Mouse (Mus musculus) bone marrow macrophage, adult 2 months (primary cell): Measurements from ENCODE around the gene Lsm14b. TPM values are rescaled to one million over a fixed set of nuclear protein-coding genes. Genes with fewer than 3 reads are reported as not detected.

ENCODE experiments used
- H3K27ac ChIP-seq: 2 replicates; pipeline ENCODE4 v1.5.1; 2012; ENCODE audit warnings: low read depth, low read length; ENCODE audit not compliant: insufficient read depth
- H3K4me1 ChIP-seq: 2 replicates; pipeline ENCODE4 v1.6.1; 2012; ENCODE audit warnings: low read length; ENCODE audit not compliant: control insufficient read depth, insufficient read depth
- H3K4me3 ChIP-seq: 2 replicates; pipeline ENCODE4 v1.5.1; 2012; ENCODE audit warnings: mild to moderate bottlenecking, low read length, moderate library complexity; ENCODE audit not compliant: insufficient read depth
- CTCF ChIP-seq: IDR thresholded peaks from 2 replicates; pipeline ENCODE4 v1.5.1; 2012; ENCODE audit warnings: low read depth, mild to moderate bottlenecking, low read length, moderate library complexity
- POLR2A ChIP-seq: IDR thresholded peaks from 2 replicates; pipeline ENCODE4 v1.6.1; 2012; ENCODE audit warnings: mild to moderate bottlenecking, low read depth, low read length, borderline replicate concordance
- polyA plus RNA-seq: library from polyadenylated mRNA; stranded (reverse); fragments of >200 nt; gene quantifications from 2 replicates; pipeline ENCODE4 v1.2.4, GENCODE M21; 2012; ENCODE audit not compliant: missing spikeins, insufficient read depth, insufficient read length

The Lsm14b gene
- polyA plus RNA-seq, 1 experiment: 26.2 TPM

DNA sequence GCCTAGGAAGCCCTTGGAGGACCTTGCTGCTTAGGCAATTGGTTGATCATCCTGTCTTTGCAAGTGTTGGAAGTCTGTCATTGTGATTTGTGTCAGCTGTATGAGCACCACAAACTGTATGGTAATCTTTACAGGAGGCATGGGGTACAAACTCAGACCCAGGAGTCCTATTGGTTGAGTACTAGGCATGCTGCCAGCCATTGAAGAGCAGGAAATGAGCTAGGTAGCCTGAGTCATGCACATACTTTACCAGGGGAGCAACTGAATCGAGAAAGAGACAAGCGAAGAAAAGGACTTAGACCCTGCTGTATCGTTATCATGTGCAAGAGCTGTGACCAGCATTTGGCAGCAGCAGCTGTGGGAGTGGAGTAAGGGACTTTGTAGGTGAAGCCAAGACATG, 8.1 kb downstream of the Lsm14b start:
- Histone ChIP-seq H3K4me1 (peaks cover 40% of the 10 kb centered on the region), H3K27ac (no peak overlapping the region), H3K4me3 (no peak overlapping the region)

GRCm38 (mm10) chr2:180033956-180034355, 9.2 kb downstream of the Lsm14b start:
- Histone ChIP-seq H3K4me3 (no peak overlapping the region), H3K27ac (peak overlapping the region; percentile 8), H3K4me1 (peaks cover 36% of the 10 kb centered on the region)
- no peak for TF ChIP-seq CTCF
- TF ChIP-seq POLR2A: no peak

More for the DNA sequence above, 8.1 kb downstream of the Lsm14b start:
- TF ChIP-seq POLR2A: no peak
- no peak for TF ChIP-seq CTCF

DNA sequence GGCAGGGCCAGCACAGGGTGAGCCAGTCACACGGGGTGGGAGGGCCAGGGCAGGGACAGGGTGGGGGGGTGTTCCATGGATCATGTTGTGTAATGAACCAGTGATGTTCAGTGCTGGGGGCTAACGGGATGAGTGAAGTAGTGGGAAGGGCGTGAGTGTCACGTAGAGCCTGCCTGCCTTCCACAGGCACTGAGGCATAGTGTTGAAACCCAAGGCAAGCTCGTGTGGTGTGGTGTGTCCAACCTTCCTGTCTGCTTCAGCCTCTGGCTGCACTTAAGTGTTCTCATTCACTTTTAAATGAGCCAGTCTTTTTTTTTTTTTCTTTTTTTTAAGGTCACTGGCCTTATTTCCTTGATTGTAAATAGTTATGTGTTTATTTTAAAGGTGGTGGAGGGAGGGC, 10.0 kb downstream of the Lsm14b start:
- TF ChIP-seq POLR2A (no peak), CTCF (no peak)
- H3K4me1 ChIP-seq: peaks cover 41% of the 10 kb centered on the region
- no peak overlapping the region for H3K27ac ChIP-seq
- H3K4me3 ChIP-seq: no peak overlapping the region

- no peak for TF ChIP-seq POLR2A
- no peak for TF ChIP-seq CTCF
- peak overlapping the region; percentile 73 for H3K27ac ChIP-seq
- H3K4me1 ChIP-seq: peaks cover 28% of the 10 kb centered on the region
- peak overlapping the region; percentile 71 for H3K4me3 ChIP-seq
Measured at GRCm38 (mm10) chr2:180040406-180040805, 15.6 kb downstream of the Lsm14b start.

- TF ChIP-seq CTCF (no peak), POLR2A (no peak)
- H3K4me3 ChIP-seq: peak overlapping the region; percentile 71
- H3K4me1 ChIP-seq: peaks cover 23% of the 10 kb centered on the region
- H3K27ac ChIP-seq: peak overlapping the region; percentile 48
Measured at GRCm38 (mm10) chr2:180041577-180042255, 16.9 kb downstream of the Lsm14b start.

DNA sequence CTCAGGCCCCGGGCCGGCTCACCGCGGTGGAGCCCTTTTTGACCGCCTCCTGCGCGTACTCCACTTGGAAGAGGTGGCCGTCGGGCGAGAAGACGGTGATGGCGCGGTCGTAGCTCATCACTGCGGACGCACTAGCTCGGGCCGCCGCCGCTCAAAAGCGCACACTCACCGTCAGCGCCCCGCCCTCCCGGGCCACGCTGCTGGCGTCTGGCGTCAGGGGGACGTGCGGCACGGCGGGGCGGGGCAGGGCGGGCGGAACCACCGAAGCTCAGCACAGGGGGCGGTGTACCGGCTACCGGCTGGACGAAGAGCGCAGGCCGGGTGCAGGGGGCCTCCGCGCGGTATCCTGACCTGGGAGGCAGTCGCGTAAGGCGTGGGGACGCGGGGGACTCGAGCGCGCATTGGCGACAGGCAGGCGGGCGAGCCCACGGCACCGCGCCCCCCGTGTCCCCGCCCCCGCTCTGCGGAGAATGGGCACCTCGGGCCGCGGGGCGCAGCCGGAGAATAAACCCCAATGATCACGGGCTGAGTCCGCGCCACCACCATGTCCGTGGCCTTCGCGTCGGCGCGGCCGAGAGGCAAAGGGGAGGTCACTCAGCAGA, 17.6 kb downstream of the Lsm14b start, which contains the start of the genes Psma7 and Ss18l1:
Gene Psma7 (minus strand): TSS at position 178 of the 602 bp plus-strand sequence.
Gene Ss18l1 (plus strand): TSS at position 254 of the 602 bp plus-strand sequence.
- no peak for TF ChIP-seq CTCF
- no peak for TF ChIP-seq POLR2A
- H3K4me3 ChIP-seq: peak within 1 kb of the TSS; percentile 71
- peaks cover 23% of the 10 kb centered on the region for H3K4me1 ChIP-seq
- peak within 1 kb of the TSS; percentile 71 for H3K27ac ChIP-seq

DNA sequence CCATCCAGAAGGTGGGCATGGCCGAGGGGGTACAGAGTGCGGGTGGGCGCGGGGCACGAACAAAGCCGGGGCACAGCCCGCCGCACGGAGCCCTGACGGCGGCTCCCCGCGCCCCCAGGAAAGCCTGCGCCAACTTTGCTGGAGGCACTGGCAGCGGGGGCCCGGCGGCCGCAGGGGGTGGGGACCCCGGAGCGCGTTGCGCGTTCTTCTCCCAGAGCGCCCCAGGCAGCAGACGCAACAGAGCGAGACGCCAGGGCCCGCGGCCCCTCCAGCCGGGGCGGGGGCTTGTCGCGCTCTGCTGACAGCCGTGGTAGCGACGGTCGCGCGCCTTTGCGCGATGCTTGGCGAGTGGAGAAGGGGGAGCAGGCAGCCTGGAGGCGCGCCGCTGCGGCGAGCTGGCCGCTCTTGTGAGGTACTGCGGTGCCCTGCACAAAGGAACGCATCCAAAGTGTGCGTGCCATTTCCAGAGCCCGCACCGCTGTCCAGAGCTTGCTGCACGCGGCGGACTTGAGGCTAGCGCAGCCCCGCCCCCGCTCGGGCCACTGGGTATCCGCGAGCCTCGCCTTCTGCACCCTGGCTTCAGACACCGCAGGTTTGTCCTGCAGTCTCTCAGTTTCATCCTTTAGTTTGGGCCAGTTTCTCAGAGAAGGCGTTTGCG, 18.2 kb downstream of the Lsm14b start:
- Histone ChIP-seq H3K4me1 (peaks cover 23% of the 10 kb centered on the region), H3K4me3 (peak overlapping the region; percentile 71), H3K27ac (peak overlapping the region; percentile 71)
- no peak for TF ChIP-seq CTCF
- TF ChIP-seq POLR2A: no peak

DNA sequence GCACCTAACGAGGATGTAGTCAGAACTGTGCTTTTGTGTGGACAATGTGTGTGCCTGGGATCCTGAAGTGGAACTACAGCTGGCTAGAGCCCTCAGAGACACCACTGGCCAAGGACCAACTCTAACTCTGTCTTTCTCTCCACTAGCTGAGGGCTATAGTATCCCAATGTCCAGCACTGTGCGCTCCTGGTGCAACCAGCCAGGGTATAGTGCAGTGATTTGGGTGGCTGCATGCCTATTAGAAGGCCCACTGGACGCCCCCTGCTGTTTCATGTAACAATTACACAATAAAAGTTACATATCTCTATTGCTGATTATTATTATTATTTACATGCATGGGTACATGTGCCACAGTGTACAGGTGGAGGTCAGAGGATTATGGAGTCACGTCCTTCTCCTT, 20.5 kb downstream of the Lsm14b start:
- TF ChIP-seq POLR2A (no peak), CTCF (peak; percentile 45)
- no peak overlapping the region for H3K4me3 ChIP-seq
- peaks cover 13% of the 10 kb centered on the region for H3K4me1 ChIP-seq
- H3K27ac ChIP-seq: no peak overlapping the region

GRCm38 (mm10) chr2:180047580-180047979, 22.8 kb downstream of the Lsm14b start:
- Histone ChIP-seq H3K27ac (no peak overlapping the region), H3K4me3 (no peak overlapping the region), H3K4me1 (peaks cover 13% of the 10 kb centered on the region)
- TF ChIP-seq CTCF (no peak), POLR2A (no peak)
